Mouse (Mus musculus) midbrain, embryonic 15.5 days (tissue): ENCODE results near the gene Pcbp3. TPM values are rescaled to one million over a fixed set of nuclear protein-coding genes. Genes with fewer than 3 reads are reported as not detected.
A peak's percentile ranks its signal among the peaks of the same experiment; 100 is the strongest.

Experiments
- ATAC-seq: fragments of 200-750 bp; cut with Nextera tagmentation; replicated peaks from 2 replicates; pipeline ENCODE4 v1.8.0; 2017; ENCODE audit warnings: moderate TSS enrichment
- H3K27ac ChIP-seq: fragments of 300-500 bp; sonication (generic); 2 replicates; pipeline ENCODE4 v1.5.1; 2015; ENCODE audit warnings: mild to moderate bottlenecking, inconsistent platforms
- H3K27me3 ChIP-seq: fragments of 300-500 bp; sonication (generic); replicated peaks from 2 replicates; pipeline ENCODE4 v1.6.1; 2015; ENCODE audit warnings: inconsistent platforms
- H3K36me3 ChIP-seq: fragments of 300-500 bp; sonication (generic); replicated peaks from 2 replicates; pipeline ENCODE4 v1.6.1; 2015; ENCODE audit warnings: inconsistent platforms
- H3K4me1 ChIP-seq: fragments of 300-500 bp; sonication (generic); 2 replicates; pipeline ENCODE4 v1.6.1; 2015; ENCODE audit warnings: inconsistent platforms
- H3K4me2 ChIP-seq: fragments of 300-500 bp; sonication (generic); 2 replicates; pipeline ENCODE4 v1.6.1; 2015; ENCODE audit warnings: inconsistent platforms, mild to moderate bottlenecking, moderate library complexity
- H3K4me3 ChIP-seq: fragments of 300-500 bp; sonication (generic); 2 replicates; pipeline ENCODE4 v1.5.1; 2015; ENCODE audit warnings: mild to moderate bottlenecking, inconsistent platforms
- H3K9ac ChIP-seq: fragments of 300-500 bp; sonication (generic); 2 replicates; pipeline ENCODE4 v1.6.1; 2015; ENCODE audit warnings: mild to moderate bottlenecking, inconsistent platforms
- H3K9me3 ChIP-seq: fragments of 300-500 bp; sonication (generic); 2 replicates; pipeline ENCODE4 v1.6.1; 2016; ENCODE audit warnings: inconsistent platforms
- WGBS: fragments of 180-500 bp; shearing (Covaris S2); methylation state at CpG from one replicate; pipeline ENCODE4 v1.1.7; 2015; ENCODE audit warnings: mixed read lengths; 5-methylcytosine and 5-hydroxymethylcytosine counted together
- polyA plus RNA-seq: library from polyadenylated mRNA; unstranded; fragments of >200 nt; fragmentation: Nextera tagmentation; extraction: Ambion mirVana; gene quantifications from 2 replicates; pipeline ENCODE4 v1.2.1, GENCODE M21; 2015

Pcbp3 gene
- polyA plus RNA-seq, 1 experiment from 2014 or later = 69.5 TPM

DNA sequence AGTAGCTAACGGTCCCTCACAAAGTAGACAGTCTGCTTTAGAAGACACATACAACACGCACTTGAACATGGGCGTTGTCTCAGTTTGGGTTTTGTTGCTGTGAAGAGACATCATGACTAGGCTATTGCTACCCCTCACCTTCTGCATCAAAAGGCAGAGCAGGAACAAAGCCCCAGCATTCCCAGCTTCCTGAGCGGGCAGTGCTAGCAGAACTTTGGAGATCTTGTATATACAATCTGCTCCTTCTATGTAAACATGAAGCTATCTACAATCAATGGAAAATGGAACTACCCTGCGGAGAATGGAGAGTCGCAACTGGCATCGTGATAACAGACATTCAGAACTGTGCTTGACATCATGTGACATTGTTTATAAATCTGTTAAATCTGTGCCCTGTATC is 9.3 kb upstream of the Pcbp3 start:
- no peaks in the 10 kb centered on the region for H3K36me3 ChIP-seq
- 93% methylated on average over 7 of the region's 7 CpGs for WGBS
- no peak overlapping the region for H3K9ac ChIP-seq
- no peaks in the 10 kb centered on the region for H3K9me3 ChIP-seq
- H3K27me3 ChIP-seq = no peaks in the 10 kb centered on the region
- H3K4me3 ChIP-seq = no peak overlapping the region
- ATAC-seq = no peak
- peaks cover 8% of the 10 kb centered on the region; the same call in 1 of the 2 replicates for H3K4me1 ChIP-seq
- H3K27ac ChIP-seq = no peak overlapping the region
- H3K4me2 ChIP-seq = no peak overlapping the region

DNA sequence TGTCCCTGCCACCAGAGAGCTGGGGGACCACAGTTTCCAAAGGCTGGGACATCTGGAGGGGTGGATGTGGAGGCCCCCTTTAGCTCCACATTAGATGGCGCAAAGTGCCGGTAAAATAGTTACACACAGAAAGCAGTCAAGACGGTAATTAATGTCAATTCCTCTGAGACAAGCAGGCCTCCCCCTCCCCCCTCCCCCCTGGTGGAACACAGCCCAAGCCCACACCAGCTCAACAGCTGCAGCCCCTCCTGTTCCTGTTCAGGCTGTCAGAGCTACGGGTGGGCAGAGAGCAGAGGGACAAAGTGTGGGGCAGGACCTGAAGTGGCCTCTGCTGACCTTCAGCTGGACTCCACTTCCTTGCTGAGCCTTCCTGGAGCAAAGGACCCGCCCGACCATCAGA is 2.7 kb upstream of the Pcbp3 start:
- no peak for ATAC-seq
- Histone ChIP-seq H3K4me2 (no peak overlapping the region), H3K4me1 (peaks cover 26% of the 10 kb centered on the region), H3K27ac (no peak overlapping the region), H3K4me3 (no peak overlapping the region), H3K27me3 (no peaks in the 10 kb centered on the region), H3K9me3 (no peaks in the 10 kb centered on the region), H3K36me3 (no peaks in the 10 kb centered on the region), H3K9ac (no peak overlapping the region)
- WGBS = 21% methylated on average over 6 of the region's 6 CpGs

DNA sequence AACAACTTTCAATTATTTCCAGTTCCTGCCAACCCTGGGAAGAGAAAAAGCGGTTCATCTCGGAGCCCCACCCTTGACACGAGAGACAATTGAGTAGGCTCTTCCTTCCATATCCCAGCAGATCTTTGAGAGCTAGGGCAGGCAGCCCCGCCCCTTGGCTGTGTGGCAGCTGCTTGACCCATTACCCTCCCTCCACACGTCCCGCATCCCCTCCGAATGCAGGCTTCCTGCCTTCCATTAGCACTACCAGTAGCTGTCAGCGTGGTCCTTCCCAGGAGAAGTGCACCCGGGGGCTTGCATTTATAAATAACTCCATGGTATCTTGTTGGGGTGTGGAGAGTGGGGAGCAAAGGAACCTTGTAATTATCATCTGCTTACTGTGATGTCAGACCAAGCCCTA is 2.3 kb upstream of the Pcbp3 start:
- H3K27me3 ChIP-seq = no peaks in the 10 kb centered on the region
- no peak for ATAC-seq
- WGBS = 29% methylated on average over 9 of the region's 9 CpGs
- H3K4me2 ChIP-seq = no peak overlapping the region
- H3K9ac ChIP-seq = no peak overlapping the region
- H3K4me1 ChIP-seq = peaks cover 26% of the 10 kb centered on the region
- no peak overlapping the region for H3K27ac ChIP-seq
- H3K9me3 ChIP-seq = no peaks in the 10 kb centered on the region
- no peaks in the 10 kb centered on the region for H3K36me3 ChIP-seq
- no peak overlapping the region for H3K4me3 ChIP-seq

DNA sequence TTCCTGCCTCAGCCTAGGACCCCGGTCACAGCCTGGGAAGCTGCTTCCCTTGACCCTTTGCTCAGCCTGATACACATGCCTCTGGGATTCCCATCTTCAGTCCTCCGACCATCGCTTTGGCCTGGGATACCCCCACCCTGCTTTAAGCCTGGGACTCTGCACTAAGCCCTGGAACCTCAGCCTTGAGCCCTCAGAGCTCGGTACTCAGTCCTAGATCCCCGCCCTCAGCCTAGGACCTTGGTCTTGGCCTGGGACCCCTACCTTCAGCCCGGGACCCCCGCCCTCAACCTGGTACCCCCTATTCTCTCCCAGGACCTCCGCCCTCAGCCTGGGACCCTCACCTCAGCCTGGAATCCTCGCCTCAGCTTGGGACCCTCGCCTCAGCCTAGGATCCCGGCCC is 531 bp downstream of the Pcbp3 start:
- Histone ChIP-seq H3K27ac (no peak overlapping the region), H3K4me1 (peaks cover 31% of the 10 kb centered on the region), H3K27me3 (no peaks in the 10 kb centered on the region), H3K4me3 (peak overlapping the region; percentile 67), H3K36me3 (no peaks in the 10 kb centered on the region), H3K4me2 (peak overlapping the region; percentile 92), H3K9me3 (no peaks in the 10 kb centered on the region), H3K9ac (peak overlapping the region; percentile 64)
- no peak; the same call in 1 of the 2 replicates for ATAC-seq
- 5% methylated on average over 11 of the region's 11 CpGs for WGBS

DNA sequence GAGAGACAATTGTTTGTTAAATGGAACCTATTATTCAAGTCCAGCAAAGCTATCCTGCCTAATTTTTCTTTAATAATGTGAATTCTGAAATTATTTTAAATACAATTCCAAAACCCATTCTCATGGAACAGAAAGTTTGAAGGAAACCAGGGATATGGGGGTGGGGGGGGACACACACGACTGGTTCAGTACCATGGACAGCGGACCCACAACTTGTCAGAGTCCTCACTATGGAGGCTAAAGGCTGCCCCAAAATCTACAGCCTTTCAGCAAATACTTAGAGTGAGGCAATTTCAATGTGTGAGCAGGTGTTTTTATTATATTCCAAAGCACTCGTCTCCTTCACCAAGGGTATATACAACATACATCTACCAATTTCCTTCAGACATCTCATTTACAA is 3.5 kb downstream of the Pcbp3 start:
- no peaks in the 10 kb centered on the region for H3K27me3 ChIP-seq
- no peak overlapping the region for H3K27ac ChIP-seq
- H3K9ac ChIP-seq = no peak overlapping the region
- peaks cover 24% of the 10 kb centered on the region for H3K4me1 ChIP-seq
- no peak overlapping the region for H3K4me2 ChIP-seq
- no peaks in the 10 kb centered on the region for H3K36me3 ChIP-seq
- ATAC-seq = no peak
- H3K4me3 ChIP-seq = no peak overlapping the region
- 58% methylated on average over 3 of the region's 3 CpGs for WGBS
- no peaks in the 10 kb centered on the region for H3K9me3 ChIP-seq

DNA sequence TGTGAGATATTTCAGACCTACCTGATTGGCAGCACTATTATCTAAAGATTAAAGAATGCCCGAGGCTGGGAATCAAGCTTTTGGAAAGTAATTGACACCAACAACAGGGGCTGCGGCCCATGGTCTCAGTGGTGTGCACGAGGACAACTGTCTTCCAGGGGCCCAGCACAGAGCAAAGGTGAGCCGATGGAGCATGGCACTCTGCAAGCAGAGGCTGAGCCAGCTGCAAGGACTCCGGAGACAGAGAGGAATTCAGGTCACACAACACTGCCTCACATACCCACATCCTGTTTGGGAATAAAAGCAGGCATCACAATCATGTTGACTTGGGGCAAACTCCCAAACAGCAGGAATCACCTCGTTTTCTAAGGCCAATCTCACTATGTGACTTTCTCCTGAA is 5.5 kb downstream of the Pcbp3 start:
- Histone ChIP-seq H3K27ac (no peak overlapping the region), H3K4me1 (peaks cover 18% of the 10 kb centered on the region), H3K4me3 (no peak overlapping the region), H3K36me3 (no peaks in the 10 kb centered on the region), H3K9me3 (no peaks in the 10 kb centered on the region), H3K4me2 (no peak overlapping the region), H3K9ac (no peak overlapping the region), H3K27me3 (no peaks in the 10 kb centered on the region)
- 15% methylated on average over 6 of the region's 6 CpGs for WGBS
- no peak for ATAC-seq

DNA sequence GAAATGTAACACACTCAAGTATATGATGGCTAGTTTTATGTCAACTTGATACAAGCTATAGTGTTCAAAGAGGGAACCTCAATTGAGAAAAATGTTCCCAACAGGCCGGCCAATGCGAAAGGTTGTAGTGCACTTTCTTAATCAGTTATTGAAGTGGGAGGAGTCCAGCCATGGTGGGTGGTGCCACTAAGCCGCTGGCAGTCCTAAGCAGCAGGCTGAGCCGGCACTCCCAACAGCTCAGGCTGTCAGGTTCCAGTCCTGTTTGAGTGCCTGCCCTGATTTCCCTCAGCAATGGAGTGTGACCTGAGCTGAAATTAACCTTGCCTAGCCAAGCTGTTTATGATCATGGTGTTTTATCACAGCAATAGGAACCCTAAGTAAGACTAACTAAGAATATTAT is 20.6 kb downstream of the Pcbp3 start:
- H3K27ac ChIP-seq = no peak overlapping the region
- no peaks in the 10 kb centered on the region; the same call in 1 of the 2 replicates for H3K4me1 ChIP-seq
- 59% methylated on average over 4 of the region's 4 CpGs for WGBS
- ATAC-seq = no peak
- H3K36me3 ChIP-seq = no peaks in the 10 kb centered on the region
- no peak overlapping the region for H3K9ac ChIP-seq
- no peak overlapping the region for H3K4me2 ChIP-seq
- H3K4me3 ChIP-seq = no peak overlapping the region
- no peaks in the 10 kb centered on the region for H3K27me3 ChIP-seq
- H3K9me3 ChIP-seq = no peaks in the 10 kb centered on the region

DNA sequence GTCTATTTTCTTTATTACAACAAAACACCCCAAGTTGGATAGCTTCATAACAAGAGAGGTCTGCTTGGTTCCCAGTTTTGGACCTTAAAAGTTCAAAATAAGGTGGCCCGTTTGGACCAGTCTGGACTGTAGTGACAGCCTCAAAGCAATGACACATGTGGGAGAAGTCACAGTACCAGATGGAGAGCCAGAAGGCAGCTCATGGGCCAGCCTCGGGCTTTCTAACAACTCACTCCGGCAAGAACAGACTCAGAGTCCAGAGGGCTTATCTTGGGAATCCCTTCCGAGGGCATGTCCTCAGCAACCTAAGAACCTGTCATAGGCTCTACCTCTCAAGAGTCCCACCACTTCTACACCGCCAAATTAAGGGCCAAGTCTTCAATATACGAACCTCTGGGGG is 24.9 kb downstream of the Pcbp3 start:
- 91% methylated on average over 6 of the region's 6 CpGs for WGBS
- no peaks in the 10 kb centered on the region for H3K36me3 ChIP-seq
- H3K4me3 ChIP-seq = no peak overlapping the region
- no peaks in the 10 kb centered on the region for H3K9me3 ChIP-seq
- H3K9ac ChIP-seq = no peak overlapping the region
- no peaks in the 10 kb centered on the region for H3K27me3 ChIP-seq
- no peak overlapping the region for H3K27ac ChIP-seq
- no peak overlapping the region for H3K4me2 ChIP-seq
- H3K4me1 ChIP-seq = no peaks in the 10 kb centered on the region; the same call in 1 of the 2 replicates
- ATAC-seq = no peak

DNA sequence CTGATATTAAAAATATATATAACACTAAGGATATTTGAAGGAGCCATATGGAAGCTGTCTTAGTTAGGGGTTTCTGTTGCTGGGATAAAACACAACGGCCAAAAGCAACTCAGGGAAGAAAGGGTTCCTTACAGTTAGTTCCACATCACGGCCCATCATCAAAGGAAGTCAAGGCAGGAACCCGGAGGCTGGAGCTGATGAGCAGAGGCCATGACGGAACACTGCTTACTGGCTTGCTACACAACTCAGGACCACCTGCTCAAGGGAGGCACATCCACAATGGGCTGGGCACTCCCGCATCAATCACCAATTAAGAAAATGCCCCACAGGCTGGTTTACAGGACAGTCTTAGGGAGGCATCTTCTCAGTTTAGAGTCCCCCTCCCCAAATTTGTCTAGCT is 26.9 kb downstream of the Pcbp3 start:
- WGBS = 84% methylated on average over 5 of the region's 5 CpGs
- no peaks in the 10 kb centered on the region for H3K36me3 ChIP-seq

DNA sequence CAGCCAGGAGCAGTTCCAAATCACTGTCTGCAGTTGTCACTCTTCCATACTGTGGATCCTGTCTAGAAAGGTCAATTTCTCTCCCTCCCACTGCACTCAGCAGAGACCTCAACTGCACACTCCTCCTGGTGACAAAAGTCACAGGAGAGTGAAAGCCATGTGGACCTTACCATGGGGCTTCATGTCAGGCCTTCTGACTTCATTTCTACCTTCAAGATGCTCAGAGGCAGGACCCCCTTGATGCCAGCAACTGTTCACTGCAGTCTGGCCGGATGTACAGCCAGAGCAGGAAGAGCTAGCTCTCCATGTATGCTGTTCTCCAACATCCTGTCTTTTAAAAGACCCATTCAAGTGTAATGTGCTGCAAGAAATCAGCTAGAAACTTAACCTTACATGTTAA is 29.9 kb downstream of the Pcbp3 start:
- ATAC-seq = no peak
- no peaks in the 10 kb centered on the region for H3K27me3 ChIP-seq
- no peaks in the 10 kb centered on the region for H3K9me3 ChIP-seq
- no peaks in the 10 kb centered on the region for H3K36me3 ChIP-seq
- no peak overlapping the region for H3K9ac ChIP-seq
- no peak overlapping the region for H3K4me2 ChIP-seq
- no peak overlapping the region for H3K27ac ChIP-seq
- H3K4me1 ChIP-seq = no peaks in the 10 kb centered on the region
- whole genome bisulfite sequencing = 92% methylated on average over 1 of the region's 1 CpGs
- no peak overlapping the region for H3K4me3 ChIP-seq

More for the DNA sequence above, 26.9 kb downstream of the Pcbp3 start:
- H3K9me3 ChIP-seq = no peaks in the 10 kb centered on the region
- H3K9ac ChIP-seq = no peak overlapping the region
- ATAC-seq = no peak
- H3K4me1 ChIP-seq = no peaks in the 10 kb centered on the region; the same call in 1 of the 2 replicates
- H3K4me2 ChIP-seq = no peak overlapping the region
- H3K27ac ChIP-seq = no peak overlapping the region
- H3K4me3 ChIP-seq = no peak overlapping the region
- H3K27me3 ChIP-seq = no peaks in the 10 kb centered on the region

DNA sequence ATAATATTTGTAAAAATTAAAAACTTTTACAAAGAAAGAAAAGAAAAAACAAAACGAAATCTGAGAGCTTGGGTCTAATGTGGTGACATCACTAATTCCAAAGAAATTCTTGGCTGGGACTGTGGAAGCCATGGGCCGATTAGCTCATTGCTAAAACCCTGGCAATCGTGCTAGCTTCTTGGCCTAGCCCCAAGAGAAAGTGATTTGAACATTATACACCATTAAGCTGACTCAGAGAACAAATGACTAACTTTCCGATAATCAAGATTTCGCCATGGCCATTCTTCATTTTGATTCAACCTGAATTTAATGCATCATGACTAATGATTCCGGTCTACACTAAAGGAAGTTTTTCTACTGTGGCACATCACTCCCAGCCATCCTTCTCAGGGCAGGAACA is 30.6 kb downstream of the Pcbp3 start:
- no peaks in the 10 kb centered on the region for H3K36me3 ChIP-seq
- WGBS = 80% methylated on average over 6 of the region's 6 CpGs
- no peak overlapping the region for H3K27ac ChIP-seq
- no peak for ATAC-seq
- no peak overlapping the region for H3K9ac ChIP-seq
- H3K4me2 ChIP-seq = no peak overlapping the region
- H3K9me3 ChIP-seq = no peaks in the 10 kb centered on the region
- H3K27me3 ChIP-seq = no peaks in the 10 kb centered on the region
- H3K4me1 ChIP-seq = no peaks in the 10 kb centered on the region
- no peak overlapping the region for H3K4me3 ChIP-seq

DNA sequence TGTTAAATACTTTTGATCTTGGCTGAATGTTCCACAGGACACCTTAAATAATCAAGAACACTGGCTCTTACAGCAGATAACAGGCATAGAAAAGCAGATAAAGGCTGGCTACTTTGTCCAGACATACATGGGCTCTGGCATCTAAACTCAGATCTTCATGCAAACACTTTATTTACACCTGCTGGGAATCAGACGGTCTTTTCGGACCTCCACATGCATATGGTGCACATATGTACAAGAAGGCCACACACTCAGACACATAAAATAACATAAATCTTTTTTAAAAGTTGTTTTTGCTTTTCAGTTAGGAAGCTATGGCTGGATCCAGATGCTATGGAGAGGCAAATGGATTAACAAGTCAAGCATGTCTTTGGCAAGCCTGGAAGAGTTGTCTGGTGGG is 37.2 kb downstream of the Pcbp3 start:
- H3K4me1 ChIP-seq = no peaks in the 10 kb centered on the region
- no peak overlapping the region for H3K9ac ChIP-seq
- H3K4me3 ChIP-seq = no peak overlapping the region
- H3K27me3 ChIP-seq = no peaks in the 10 kb centered on the region
- no peak overlapping the region for H3K27ac ChIP-seq
- H3K4me2 ChIP-seq = no peak overlapping the region
- no peaks in the 10 kb centered on the region for H3K9me3 ChIP-seq
- 90% methylated on average over 2 of the region's 2 CpGs for WGBS
- ATAC-seq = no peak
- H3K36me3 ChIP-seq = no peaks in the 10 kb centered on the region

DNA sequence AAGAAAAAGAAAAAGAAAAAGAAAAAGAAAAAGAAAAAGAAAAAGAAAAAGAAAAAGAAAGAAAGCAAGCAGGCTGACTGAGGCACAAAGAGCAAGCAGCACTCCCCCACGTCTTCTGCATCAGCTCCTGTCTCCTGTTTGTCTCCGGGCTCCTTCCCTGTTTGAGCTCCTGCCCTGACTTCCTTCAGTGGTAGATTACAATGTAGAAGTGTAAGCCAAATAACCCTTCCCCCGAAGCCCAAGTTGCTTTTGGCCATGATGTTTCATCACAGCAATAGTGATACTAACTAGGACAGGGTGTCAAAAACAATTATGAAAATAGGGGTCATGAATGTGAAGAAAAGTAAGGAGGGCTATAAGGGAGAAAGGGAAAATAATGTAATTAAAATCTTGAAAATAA is 43.6 kb downstream of the Pcbp3 start:
- H3K36me3 ChIP-seq = no peaks in the 10 kb centered on the region
- no peak overlapping the region for H3K4me2 ChIP-seq
- H3K27me3 ChIP-seq = no peaks in the 10 kb centered on the region
- no peak for ATAC-seq
- no peaks in the 10 kb centered on the region for H3K4me1 ChIP-seq
- H3K27ac ChIP-seq = no peak overlapping the region
- no peaks in the 10 kb centered on the region for H3K9me3 ChIP-seq
- no peak overlapping the region for H3K4me3 ChIP-seq
- no peak overlapping the region for H3K9ac ChIP-seq
- 85% methylated on average over 3 of the region's 3 CpGs for WGBS

DNA sequence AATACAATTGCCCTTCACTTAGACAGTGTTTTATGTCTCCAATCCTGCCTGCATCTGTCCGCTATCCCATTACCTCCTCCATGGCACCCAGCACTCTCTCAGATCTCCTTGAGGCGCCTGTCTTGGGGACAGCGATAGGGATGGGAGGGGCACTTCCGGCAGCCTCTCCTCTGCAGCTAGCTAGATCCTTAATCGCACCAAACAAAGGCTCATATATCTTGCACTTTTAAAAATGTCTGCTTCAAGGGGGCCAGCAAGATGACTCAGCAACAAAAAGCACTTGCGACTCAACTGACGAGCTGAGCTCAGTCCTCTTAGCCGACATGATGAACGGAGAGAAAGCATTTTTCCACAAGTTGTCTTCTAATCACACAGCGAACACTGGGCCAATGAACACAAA is 55.3 kb downstream of the Pcbp3 start:
- no peak overlapping the region for H3K9ac ChIP-seq
- no peaks in the 10 kb centered on the region for H3K9me3 ChIP-seq
- H3K36me3 ChIP-seq = no peaks in the 10 kb centered on the region
- peaks cover 18% of the 10 kb centered on the region for H3K4me1 ChIP-seq
- H3K27ac ChIP-seq = no peak overlapping the region
- H3K27me3 ChIP-seq = no peaks in the 10 kb centered on the region
- ATAC-seq = no peak
- no peak overlapping the region for H3K4me2 ChIP-seq
- 82% methylated on average over 10 of the region's 10 CpGs for WGBS
- H3K4me3 ChIP-seq = no peak overlapping the region
